Mouse (Mus musculus) small intestine, adult 2 months (tissue): ENCODE results near the gene Dok5. TPM values are rescaled to one million over a fixed set of nuclear protein-coding genes. Genes with fewer than 3 reads are reported as not detected.

ENCODE experiments used
- H3K27ac ChIP-seq: fragments of 200-500 bp; 2 replicates; pipeline ENCODE4 v1.5.1; 2012; ENCODE audit warnings: low read depth, low read length, control low read depth, inconsistent platforms; ENCODE audit not compliant: insufficient read depth
- H3K27me3 ChIP-seq: fragments of 200-500 bp; 2 replicates; pipeline ENCODE4 v1.6.1; 2012; ENCODE audit warnings: mild to moderate bottlenecking, moderate library complexity, low read length, inconsistent platforms; ENCODE audit not compliant: control insufficient read depth, insufficient read depth
- H3K36me3 ChIP-seq: fragments of 200-500 bp; 2 replicates; pipeline ENCODE4 v1.6.1; 2012; ENCODE audit warnings: mild to moderate bottlenecking, low read length, control low read depth, inconsistent platforms; ENCODE audit not compliant: control insufficient read depth, insufficient read depth
- H3K4me1 ChIP-seq: fragments of 200-500 bp; 2 replicates; pipeline ENCODE4 v1.6.1; 2012; ENCODE audit warnings: low read length, inconsistent platforms, mixed read lengths; ENCODE audit not compliant: control insufficient read depth, insufficient read depth, insufficient read length
- H3K4me3 ChIP-seq: fragments of 200-500 bp; 2 replicates; pipeline ENCODE4 v1.5.1; 2012; ENCODE audit warnings: low read depth, mild to moderate bottlenecking, control low read depth, inconsistent platforms, low read length, moderate library complexity
- CTCF ChIP-seq: fragments of 200-500 bp; IDR thresholded peaks from 2 replicates; pipeline ENCODE4 v1.5.1; 2012; ENCODE audit warnings: low read depth, mild to moderate bottlenecking, control low read depth, inconsistent platforms, low read length, moderate library complexity, mixed read lengths; ENCODE audit not compliant: insufficient replicate concordance, insufficient read length; ENCODE audit errors: extremely low read depth
- POLR2A ChIP-seq: fragments of 200-500 bp; IDR thresholded peaks from 2 replicates; pipeline ENCODE4 v1.6.1; 2012; ENCODE audit warnings: low read depth, mild to moderate bottlenecking, control low read depth, inconsistent platforms, low read length, moderate library complexity
- WGBS: fragments of 180-500 bp; shearing (Covaris S2); methylation state at CpG from one replicate; pipeline ENCODE4 v1.1.7; 2018; 5-methylcytosine and 5-hydroxymethylcytosine counted together
- polyA plus RNA-seq: library from polyadenylated mRNA; depleted of rRNA; stranded (reverse); fragments of >200 nt; gene quantifications from 2 replicates; pipeline ENCODE4 v1.2.3, GENCODE M21; 2012

Dok5 gene
- polyA plus RNA-seq, 1 experiment: 0.14 TPM

DNA sequence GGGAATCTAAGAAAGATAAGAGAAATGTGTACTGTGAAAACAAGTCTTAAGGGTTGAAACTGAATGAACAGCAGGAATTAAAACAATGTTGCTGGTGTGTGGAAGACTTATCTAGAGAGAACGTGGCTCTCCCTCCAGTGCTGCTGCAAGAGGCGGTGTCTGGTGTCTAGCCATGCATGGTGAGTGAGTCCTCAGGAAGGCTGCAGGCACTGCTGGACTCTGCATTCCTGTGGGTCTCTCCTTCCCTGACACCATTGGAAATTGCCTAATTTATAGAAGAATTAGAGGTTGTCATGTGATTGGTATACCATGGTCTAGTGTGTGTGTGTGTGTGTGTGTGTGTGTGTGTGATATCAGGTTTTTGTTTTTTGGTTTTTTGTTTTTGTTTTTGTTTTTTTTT, 1.9 kb upstream of the Dok5 start:
- no peaks in the 10 kb centered on the region for H3K36me3 ChIP-seq
- WGBS: 35% methylated on average over 2 of the region's 2 CpGs
- TF ChIP-seq CTCF (no peak), POLR2A (no peak)

DNA sequence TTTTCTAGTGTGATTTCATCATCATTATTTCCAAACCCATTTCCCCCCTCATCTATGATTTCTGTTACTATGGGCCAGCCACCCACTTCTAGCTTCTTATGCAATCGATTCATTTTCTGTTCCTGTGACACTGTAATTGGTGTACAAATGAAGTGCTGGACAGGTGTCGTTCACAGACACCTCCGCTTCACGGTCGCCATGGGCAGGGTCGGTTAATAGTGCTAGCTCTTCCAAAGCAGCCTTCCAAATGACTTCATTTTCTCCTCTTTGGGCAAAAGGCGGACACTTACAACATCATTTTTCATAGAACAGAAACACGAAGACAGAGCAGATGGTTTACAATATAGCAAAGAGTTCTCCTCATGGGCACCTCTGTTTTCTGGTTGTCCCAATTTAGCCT, 1.5 kb upstream of the Dok5 start:
- no peaks in the 10 kb centered on the region for H3K36me3 ChIP-seq
- WGBS: 85% methylated on average over 8 of the region's 8 CpGs
- no peak overlapping the region for H3K4me3 ChIP-seq
- no peak overlapping the region for H3K27ac ChIP-seq
- no peak for TF ChIP-seq POLR2A
- H3K4me1 ChIP-seq: no peaks in the 10 kb centered on the region
- no peaks in the 10 kb centered on the region for H3K27me3 ChIP-seq

More for the DNA sequence above, 1.9 kb upstream of the Dok5 start:
- Histone ChIP-seq H3K27me3 (no peaks in the 10 kb centered on the region), H3K4me1 (no peaks in the 10 kb centered on the region), H3K4me3 (no peak overlapping the region), H3K27ac (no peak overlapping the region)

DNA sequence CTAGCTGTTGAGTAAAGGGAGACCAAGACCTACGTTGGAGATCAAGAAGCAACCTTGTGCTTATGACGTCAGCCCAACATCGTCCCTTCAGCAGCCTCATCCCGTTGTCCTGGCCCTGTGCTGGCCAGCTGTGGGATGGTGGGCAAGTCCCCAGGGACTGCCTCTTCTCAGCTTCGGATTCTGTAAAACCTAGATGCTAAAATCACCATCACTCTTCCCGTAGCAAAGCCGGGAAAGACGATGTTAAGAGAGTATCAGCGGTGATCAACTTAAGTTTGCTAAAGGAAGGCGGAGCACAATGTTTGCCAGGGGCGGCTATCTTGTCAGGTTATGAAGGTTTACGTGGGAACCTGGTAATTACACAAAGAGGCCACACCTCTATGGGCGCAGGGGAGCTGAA, 826 bp upstream of the Dok5 start:
- WGBS: 31% methylated on average over 13 of the region's 13 CpGs

DNA sequence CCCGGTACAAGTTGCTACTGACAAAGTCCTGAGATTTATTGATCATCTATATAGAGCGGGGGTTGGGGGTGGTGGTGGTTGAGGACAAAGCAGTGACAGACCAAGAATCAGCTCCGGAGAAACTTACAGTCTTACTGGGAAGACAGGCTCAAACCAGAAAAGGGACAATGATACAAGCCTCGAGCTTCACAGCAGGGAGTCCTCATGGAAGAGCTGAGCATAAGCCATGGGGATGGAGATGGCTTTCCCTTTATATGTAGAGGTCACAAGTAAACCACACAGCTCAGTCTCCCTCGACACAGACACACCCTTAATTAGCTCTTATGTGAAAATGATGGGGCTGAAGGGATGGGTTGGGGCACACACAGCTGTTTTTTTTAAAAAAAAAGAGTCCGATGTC, 402 bp upstream of the Dok5 start:
- TF ChIP-seq CTCF: no peak
- no peak for TF ChIP-seq POLR2A
- no peaks in the 10 kb centered on the region for H3K27me3 ChIP-seq
- 9% methylated on average over 6 of the region's 6 CpGs for WGBS
- H3K36me3 ChIP-seq: no peaks in the 10 kb centered on the region
- H3K27ac ChIP-seq: no peak overlapping the region
- H3K4me1 ChIP-seq: no peaks in the 10 kb centered on the region
- peak overlapping the region; percentile 64 for H3K4me3 ChIP-seq

More for the DNA sequence above, 826 bp upstream of the Dok5 start:
- no peaks in the 10 kb centered on the region for H3K4me1 ChIP-seq
- H3K27me3 ChIP-seq: no peaks in the 10 kb centered on the region
- H3K27ac ChIP-seq: no peak overlapping the region
- TF ChIP-seq POLR2A (no peak), CTCF (no peak)
- no peak overlapping the region for H3K4me3 ChIP-seq
- H3K36me3 ChIP-seq: no peaks in the 10 kb centered on the region

DNA sequence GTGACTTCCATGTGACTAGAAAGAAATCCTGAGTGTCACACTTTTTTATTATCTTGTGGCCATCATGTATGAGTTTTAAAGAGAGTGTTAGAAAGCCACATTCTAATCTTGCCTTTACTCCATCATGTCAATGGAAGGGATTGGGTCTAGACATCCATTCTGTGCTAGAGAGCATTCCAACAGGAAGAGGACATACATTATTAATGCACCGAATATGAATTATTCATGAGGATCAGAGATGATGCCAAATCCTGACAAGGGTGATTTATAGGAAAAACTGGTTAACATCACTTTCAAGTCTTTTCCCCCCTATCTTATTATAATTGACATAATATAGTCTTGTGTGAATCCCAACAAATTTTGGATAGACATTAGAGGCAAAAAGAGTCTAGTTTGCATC, 2.1 kb downstream of the Dok5 start:
- H3K36me3 ChIP-seq: no peaks in the 10 kb centered on the region
- no peak overlapping the region for H3K27ac ChIP-seq
- TF ChIP-seq CTCF: no peak
- TF ChIP-seq POLR2A: no peak
- 95% methylated on average over 1 of the region's 1 CpGs for WGBS
- H3K4me1 ChIP-seq: no peaks in the 10 kb centered on the region
- no peak overlapping the region for H3K4me3 ChIP-seq
- no peaks in the 10 kb centered on the region for H3K27me3 ChIP-seq

DNA sequence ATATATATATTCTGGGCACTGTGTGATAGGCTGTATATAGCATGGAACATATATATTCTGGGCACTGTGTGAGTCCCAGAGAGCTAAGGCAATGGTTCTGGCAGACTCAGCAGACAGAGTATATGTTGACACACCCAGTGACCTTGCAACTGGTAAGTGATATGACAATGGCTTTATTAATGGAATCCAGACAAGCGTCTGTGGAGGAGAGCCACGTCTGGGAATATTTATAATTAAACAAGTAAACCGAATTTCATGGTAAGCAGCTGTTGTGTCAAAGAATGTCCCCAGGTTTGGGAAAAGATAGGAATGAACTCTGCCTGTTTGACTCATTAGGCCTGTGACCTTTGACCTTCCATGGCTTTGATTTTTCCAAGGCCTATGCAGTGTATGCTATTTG, 2.8 kb downstream of the Dok5 start:
- Histone ChIP-seq H3K27ac (no peak overlapping the region), H3K36me3 (no peaks in the 10 kb centered on the region), H3K4me1 (no peaks in the 10 kb centered on the region), H3K4me3 (no peak overlapping the region), H3K27me3 (no peaks in the 10 kb centered on the region)
- WGBS: 62% methylated on average over 3 of the region's 3 CpGs
- TF ChIP-seq POLR2A (no peak), CTCF (no peak)

DNA sequence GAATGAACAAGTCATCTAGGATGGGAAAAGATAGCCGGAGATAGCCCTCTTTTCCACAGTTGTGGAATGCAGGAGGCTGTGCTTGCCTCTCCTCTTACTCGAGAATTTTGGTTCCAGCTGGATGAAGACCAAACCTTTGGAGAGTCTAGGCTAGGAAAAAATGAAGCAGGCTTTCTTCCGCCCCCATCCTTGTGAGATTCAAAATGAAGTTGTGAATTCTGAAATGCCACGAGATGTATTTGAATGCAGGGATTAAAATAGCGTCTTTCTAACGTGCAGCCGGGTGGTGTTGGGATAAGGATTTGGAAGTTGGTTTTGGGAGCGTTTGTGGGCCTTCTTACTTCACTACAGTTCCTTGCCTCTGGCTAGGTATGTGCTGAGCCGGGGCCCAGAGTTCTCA, 6.8 kb downstream of the Dok5 start:
- H3K4me1 ChIP-seq: no peaks in the 10 kb centered on the region
- no peak overlapping the region for H3K4me3 ChIP-seq
- H3K27ac ChIP-seq: no peak overlapping the region
- H3K36me3 ChIP-seq: no peaks in the 10 kb centered on the region
- WGBS: 81% methylated on average over 9 of the region's 9 CpGs
- H3K27me3 ChIP-seq: no peaks in the 10 kb centered on the region
- TF ChIP-seq POLR2A (no peak), CTCF (no peak)

DNA sequence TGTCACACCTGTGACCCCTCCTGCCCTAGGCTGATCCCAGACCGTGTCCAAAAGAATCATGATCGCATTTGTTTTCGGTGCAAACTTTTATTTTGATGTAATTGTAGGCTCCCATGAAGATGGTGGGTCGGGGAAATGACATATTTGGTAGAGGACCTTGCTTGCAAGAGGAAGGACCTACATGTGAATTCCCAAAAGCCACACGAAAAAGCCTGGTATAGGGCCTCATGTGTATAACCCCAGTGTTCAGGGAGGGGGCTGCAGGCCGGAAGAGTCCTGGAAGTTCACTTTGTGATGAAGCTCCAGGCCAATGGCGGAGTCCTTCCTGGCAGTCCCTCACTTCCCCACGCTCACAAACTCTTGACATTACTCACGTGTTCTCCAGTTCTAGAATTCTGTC, 7.3 kb downstream of the Dok5 start:
- Histone ChIP-seq H3K27me3 (no peaks in the 10 kb centered on the region), H3K36me3 (no peaks in the 10 kb centered on the region), H3K27ac (no peak overlapping the region), H3K4me3 (no peak overlapping the region), H3K4me1 (no peaks in the 10 kb centered on the region)
- WGBS: 81% methylated on average over 9 of the region's 9 CpGs
- no peak for TF ChIP-seq POLR2A
- TF ChIP-seq CTCF: no peak
